Mouse (Mus musculus) small intestine, adult 2 months (tissue): ENCODE data around the gene Tas1r2. TPM values are rescaled to one million over a fixed set of nuclear protein-coding genes. Genes with fewer than 3 reads are reported as not detected.

ENCODE experiments used
- H3K27ac ChIP-seq: fragments of 200-500 bp; 2 replicates; pipeline ENCODE4 v1.5.1; 2012; ENCODE audit warnings: low read depth, low read length, control low read depth, inconsistent platforms; ENCODE audit not compliant: insufficient read depth
- H3K27me3 ChIP-seq: fragments of 200-500 bp; 2 replicates; pipeline ENCODE4 v1.6.1; 2012; ENCODE audit warnings: mild to moderate bottlenecking, moderate library complexity, low read length, inconsistent platforms; ENCODE audit not compliant: control insufficient read depth, insufficient read depth
- H3K36me3 ChIP-seq: fragments of 200-500 bp; 2 replicates; pipeline ENCODE4 v1.6.1; 2012; ENCODE audit warnings: mild to moderate bottlenecking, low read length, control low read depth, inconsistent platforms; ENCODE audit not compliant: control insufficient read depth, insufficient read depth
- H3K4me1 ChIP-seq: fragments of 200-500 bp; 2 replicates; pipeline ENCODE4 v1.6.1; 2012; ENCODE audit warnings: low read length, inconsistent platforms, mixed read lengths; ENCODE audit not compliant: control insufficient read depth, insufficient read depth, insufficient read length
- H3K4me3 ChIP-seq: fragments of 200-500 bp; 2 replicates; pipeline ENCODE4 v1.5.1; 2012; ENCODE audit warnings: low read depth, mild to moderate bottlenecking, control low read depth, inconsistent platforms, low read length, moderate library complexity
- CTCF ChIP-seq: fragments of 200-500 bp; IDR thresholded peaks from 2 replicates; pipeline ENCODE4 v1.5.1; 2012; ENCODE audit warnings: low read depth, mild to moderate bottlenecking, control low read depth, inconsistent platforms, low read length, moderate library complexity, mixed read lengths; ENCODE audit not compliant: insufficient replicate concordance, insufficient read length; ENCODE audit errors: extremely low read depth
- POLR2A ChIP-seq: fragments of 200-500 bp; IDR thresholded peaks from 2 replicates; pipeline ENCODE4 v1.6.1; 2012; ENCODE audit warnings: low read depth, mild to moderate bottlenecking, control low read depth, inconsistent platforms, low read length, moderate library complexity
- WGBS: fragments of 180-500 bp; shearing (Covaris S2); methylation state at CpG from one replicate; pipeline ENCODE4 v1.1.7; 2018; 5-methylcytosine and 5-hydroxymethylcytosine counted together
- polyA plus RNA-seq: library from polyadenylated mRNA; depleted of rRNA; stranded (reverse); fragments of >200 nt; gene quantifications from 2 replicates; pipeline ENCODE4 v1.2.3, GENCODE M21; 2012

Gene Tas1r2
- polyA plus RNA-seq, 1 experiment, result 0.41 TPM

GRCm38 (mm10) chr4:139702914-139703313 lies 49.6 kb downstream of the Tas1r2 start:
- H3K4me1 ChIP-seq, result no peaks in the 10 kb centered on the region
- 43% methylated on average over 4 of the region's 4 CpGs for WGBS
- TF ChIP-seq POLR2A, result no peak
- TF ChIP-seq CTCF, result no peak
- H3K36me3 ChIP-seq, result no peaks in the 10 kb centered on the region
- H3K4me3 ChIP-seq, result no peak overlapping the region
- no peak overlapping the region for H3K27ac ChIP-seq
- H3K27me3 ChIP-seq, result no peaks in the 10 kb centered on the region; the same call in 1 of the 2 replicates

GRCm38 (mm10) chr4:139703468-139703867 lies 50.1 kb downstream of the Tas1r2 start:
- TF ChIP-seq POLR2A, result no peak
- no peak for TF ChIP-seq CTCF
- no peaks in the 10 kb centered on the region; the same call in 1 of the 2 replicates for H3K27me3 ChIP-seq
- H3K27ac ChIP-seq, result no peak overlapping the region
- 80% methylated on average over 11 of the region's 11 CpGs for WGBS
- no peak overlapping the region for H3K4me3 ChIP-seq
- no peaks in the 10 kb centered on the region for H3K36me3 ChIP-seq
- no peaks in the 10 kb centered on the region for H3K4me1 ChIP-seq

- Histone ChIP-seq H3K27me3 (no peaks in the 10 kb centered on the region; the same call in 1 of the 2 replicates), H3K4me1 (no peaks in the 10 kb centered on the region), H3K36me3 (no peaks in the 10 kb centered on the region), H3K4me3 (no peak overlapping the region), H3K27ac (no peak overlapping the region)
- WGBS, result 57% methylated on average over 5 of the region's 5 CpGs
- TF ChIP-seq CTCF, result no peak
- TF ChIP-seq POLR2A, result no peak
Measured at GRCm38 (mm10) chr4:139705986-139706385, 52.6 kb downstream of the Tas1r2 start.

GRCm38 (mm10) chr4:139710467-139711334 lies 57.4 kb downstream of the Tas1r2 start:
- Histone ChIP-seq H3K4me3 (no peak overlapping the region), H3K27ac (no peak overlapping the region), H3K27me3 (no peaks in the 10 kb centered on the region; the same call in 1 of the 2 replicates), H3K4me1 (no peaks in the 10 kb centered on the region), H3K36me3 (no peaks in the 10 kb centered on the region)
- TF ChIP-seq CTCF (no peak), POLR2A (no peak)
- 49% methylated on average over 25 of the region's 25 CpGs for WGBS

GRCm38 (mm10) chr4:139715241-139715932 lies 62.0 kb downstream of the Tas1r2 start:
- H3K27me3 ChIP-seq, result no peaks in the 10 kb centered on the region; the same call in 1 of the 2 replicates
- H3K36me3 ChIP-seq, result no peaks in the 10 kb centered on the region
- no peak for TF ChIP-seq CTCF
- TF ChIP-seq POLR2A, result no peak
- no peak overlapping the region for H3K27ac ChIP-seq
- WGBS, result 42% methylated on average over 13 of the region's 13 CpGs
- H3K4me3 ChIP-seq, result no peak overlapping the region
- H3K4me1 ChIP-seq, result no peaks in the 10 kb centered on the region

- Histone ChIP-seq H3K27ac (no peak overlapping the region), H3K4me1 (no peaks in the 10 kb centered on the region), H3K4me3 (no peak overlapping the region), H3K36me3 (no peaks in the 10 kb centered on the region), H3K27me3 (no peaks in the 10 kb centered on the region; the same call in 1 of the 2 replicates)
- TF ChIP-seq CTCF (no peak), POLR2A (no peak)
- 80% methylated on average over 10 of the region's 10 CpGs for WGBS
Measured at GRCm38 (mm10) chr4:139716477-139717169, 63.3 kb downstream of the Tas1r2 start.
